Mouse (Mus musculus) small intestine, adult 2 months (tissue): Measurements from ENCODE around the gene Ctdnep1.

Experiments
- CTCF ChIP-seq: fragments of 200-500 bp; IDR thresholded peaks from 2 replicates; pipeline ENCODE4 v1.5.1; 2012; ENCODE audit warnings: low read depth, mild to moderate bottlenecking, control low read depth, inconsistent platforms, low read length, moderate library complexity, mixed read lengths; ENCODE audit not compliant: insufficient replicate concordance, insufficient read length; ENCODE audit errors: extremely low read depth
- POLR2A ChIP-seq: fragments of 200-500 bp; IDR thresholded peaks from 2 replicates; pipeline ENCODE4 v1.6.1; 2012; ENCODE audit warnings: low read depth, mild to moderate bottlenecking, control low read depth, inconsistent platforms, low read length, moderate library complexity

DNA sequence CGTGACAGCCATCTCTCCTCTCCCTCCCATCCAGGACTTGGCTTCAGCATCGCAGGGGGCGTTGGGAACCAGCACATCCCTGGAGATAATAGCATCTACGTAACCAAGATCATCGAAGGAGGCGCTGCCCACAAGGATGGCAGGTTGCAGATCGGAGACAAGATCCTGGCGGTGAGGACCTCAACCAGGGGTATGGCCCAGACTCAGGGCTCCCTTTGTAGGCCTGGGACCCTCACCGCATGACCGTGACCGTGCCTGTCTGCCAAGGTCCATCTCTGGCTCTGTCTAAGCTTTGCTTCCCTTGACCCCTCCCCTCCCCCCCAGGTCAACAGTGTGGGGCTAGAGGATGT, 50.3 kb downstream of the Ctdnep1 start:
- TF ChIP-seq CTCF (no peak), POLR2A (no peak)
